In genomic region chr16:80073675-80074074, GRCm38 (mm10) we compare ENCODE assay signal across 22 mouse cellular contexts.
DNase-seq lines count a peak whose midpoint lies in the region; ATAC-seq and TF ChIP-seq lines count a peak whose summit lies in the region.
"Had no signal": no experiment of that assay in that cellular context is flagged by ENCODE, and none has a peak within 500 bp of the region (broad histone marks: within the 10 kb centered on the region; RNA-seq: fewer than 3 reads in every experiment).

No protein-coding gene starts in this region.

- no peak overlapping the region for H3K4me3 ChIP-seq in hindbrain, embryonic 13.5 days
- no peak overlapping the region for H3K4me3 ChIP-seq in hindbrain, embryonic 12.5 days
- H3K4me3 ChIP-seq in hindbrain, embryonic 14.5 days (replicated peaks; ENCODE audit: low read length), result no peak overlapping the region
- no peak overlapping the region for H3K4me3 ChIP-seq in midbrain, postnatal 0 days (ENCODE audit: low read depth, low read length)
- H3K4me3 ChIP-seq: kidney, embryonic 15.5 days; limb, embryonic 12.5 days; liver, embryonic 13.5 days; neural tube, embryonic 12.5 days had no signal

- no peaks in the 10 kb centered on the region for H3K27me3 ChIP-seq in hindbrain, embryonic 13.5 days
- H3K27me3 ChIP-seq in hindbrain, embryonic 12.5 days, result no peaks in the 10 kb centered on the region
- no peaks in the 10 kb centered on the region for H3K27me3 ChIP-seq in hindbrain, embryonic 14.5 days (ENCODE audit: control insufficient read depth, insufficient read depth, low read length)
- H3K27me3 ChIP-seq in midbrain, postnatal 0 days (ENCODE audit: insufficient read depth, low read length), result no peaks in the 10 kb centered on the region
- H3K27me3 ChIP-seq: kidney, embryonic 15.5 days; limb, embryonic 12.5 days; liver, embryonic 13.5 days; neural tube, embryonic 12.5 days had no signal

- no peak for TF ChIP-seq POLR2A in brain, embryonic 14.5 days (IDR thresholded peaks at IDR 0.05; ENCODE audit: borderline replicate concordance, extremely low read depth, insufficient read depth, insufficient read length, poor library complexity, severe bottlenecking)

- no peaks in the 10 kb centered on the region for H3K36me3 ChIP-seq in hindbrain, embryonic 13.5 days
- no peaks in the 10 kb centered on the region for H3K36me3 ChIP-seq in hindbrain, embryonic 12.5 days
- H3K36me3 ChIP-seq in hindbrain, embryonic 14.5 days (replicated peaks; ENCODE audit: control insufficient read depth, insufficient read depth), result no peaks in the 10 kb centered on the region
- no peaks in the 10 kb centered on the region for H3K36me3 ChIP-seq in midbrain, postnatal 0 days (ENCODE audit: insufficient read depth, low read length)
- H3K36me3 ChIP-seq: kidney, embryonic 15.5 days; limb, embryonic 12.5 days; liver, embryonic 13.5 days; neural tube, embryonic 12.5 days had no signal

- H3K9ac ChIP-seq in hindbrain, embryonic 13.5 days, result no peak overlapping the region
- no peak overlapping the region for H3K9ac ChIP-seq in hindbrain, embryonic 12.5 days
- no peak overlapping the region for H3K9ac ChIP-seq in hindbrain, embryonic 14.5 days
- no peak overlapping the region for H3K9ac ChIP-seq in midbrain, postnatal 0 days (replicated peaks; ENCODE audit: low read length, poor library complexity, severe bottlenecking)
- H3K9ac ChIP-seq: kidney, embryonic 15.5 days; limb, embryonic 12.5 days; liver, embryonic 13.5 days; lung, embryonic 14.5 days; neural tube, embryonic 12.5 days had no signal

- no peak overlapping the region for H3K4me2 ChIP-seq in hindbrain, embryonic 13.5 days
- no peak overlapping the region for H3K4me2 ChIP-seq in hindbrain, embryonic 12.5 days (replicated peaks)
- no peak overlapping the region for H3K4me2 ChIP-seq in hindbrain, embryonic 14.5 days (replicated peaks)
- H3K4me2 ChIP-seq in midbrain, postnatal 0 days (ENCODE audit: low read depth, low read length, poor library complexity, severe bottlenecking), result no peak overlapping the region
- H3K4me2 ChIP-seq: kidney, embryonic 15.5 days; limb, embryonic 12.5 days; liver, embryonic 13.5 days; lung, embryonic 14.5 days; neural tube, embryonic 12.5 days had no signal

- no peaks in the 10 kb centered on the region for H3K4me1 ChIP-seq in hindbrain, embryonic 13.5 days (replicated peaks)
- H3K4me1 ChIP-seq in hindbrain, embryonic 12.5 days, result no peaks in the 10 kb centered on the region
- H3K4me1 ChIP-seq in hindbrain, embryonic 14.5 days (replicated peaks; ENCODE audit: control insufficient read depth, insufficient read depth, low read length), result 0 out of 2 replicates have a peak, but pooled peaks cover 4% of the 10 kb centered on the region
- no peaks in the 10 kb centered on the region for H3K4me1 ChIP-seq in midbrain, postnatal 0 days (ENCODE audit: insufficient read depth, low read length)
- H3K4me1 ChIP-seq: kidney, embryonic 15.5 days; limb, embryonic 12.5 days; liver, embryonic 13.5 days; neural tube, embryonic 12.5 days had no signal

- H3K27ac ChIP-seq in hindbrain, embryonic 13.5 days, result no peak overlapping the region
- H3K27ac ChIP-seq in hindbrain, embryonic 12.5 days, result no peak overlapping the region
- H3K27ac ChIP-seq in hindbrain, embryonic 14.5 days, result no peak overlapping the region
- H3K27ac ChIP-seq in midbrain, postnatal 0 days (ENCODE audit: low read depth, low read length), result no peak overlapping the region
- H3K27ac ChIP-seq: kidney, embryonic 15.5 days; limb, embryonic 12.5 days; liver, embryonic 13.5 days; macrophage; neural tube, embryonic 12.5 days had no signal

- TF ChIP-seq CTCF in brain, embryonic 14.5 days (IDR thresholded peaks at IDR 0.05; ENCODE audit: borderline replicate concordance, extremely low read depth, insufficient read depth, insufficient read length), result no peak
- no peak for TF ChIP-seq CTCF in midbrain, postnatal 0 days (IDR thresholded peaks at IDR 0.05)

- no peaks in the 10 kb centered on the region for H3K9me3 ChIP-seq in hindbrain, embryonic 13.5 days
- H3K9me3 ChIP-seq in hindbrain, embryonic 12.5 days (replicated peaks), result no peaks in the 10 kb centered on the region
- no peaks in the 10 kb centered on the region for H3K9me3 ChIP-seq in hindbrain, embryonic 14.5 days (ENCODE audit: control insufficient read depth, low read length)
- H3K9me3 ChIP-seq in midbrain, postnatal 0 days (ENCODE audit: low read length), result no peaks in the 10 kb centered on the region
- H3K9me3 ChIP-seq: kidney, embryonic 15.5 days; limb, embryonic 12.5 days; liver, embryonic 13.5 days; neural tube, embryonic 12.5 days had no signal

- DNase-seq in brain, embryonic 14.5 days (ENCODE audit: low read depth), result peak; percentile 74
- DNase-seq in hindbrain, embryonic 14.5 days (ENCODE audit: low spot score), result no peak
- peak; percentile 59 for DNase-seq in midbrain, postnatal 0 days (ENCODE audit: low spot score)
- no peak for DNase-seq in frontal cortex, postnatal 36 days (ENCODE audit: low spot score in 2 of 2)
- DNase-seq in adrenal gland, adult 18-20 months (ENCODE audit: low spot score in 2 of 2), result no peak
- DNase-seq: adrenal gland, postnatal 14 days; cerebellum, adult 11-12 months; cerebellum, postnatal 36 days; gastrocnemius, postnatal 14 days; heart, adult 18-20 months; heart, postnatal 36 days; kidney, postnatal 4 days; liver, embryonic 13.5 days; lung, embryonic 14.5 days; thymus, postnatal 25 days had no signal

- peak; percentile 57; the same call in 1 of the 2 replicates for ATAC-seq in hindbrain, embryonic 13.5 days (ENCODE audit: low FRiP score)
- ATAC-seq in hindbrain, embryonic 12.5 days (ENCODE audit: low FRiP score), result no peak
- peak; percentile 68; the same call in 1 of the 2 replicates for ATAC-seq in hindbrain, embryonic 14.5 days (ENCODE audit: low FRiP score)
- ATAC-seq in midbrain, postnatal 0 days (ENCODE audit: low FRiP score), result no peak
- ATAC-seq: intestine, postnatal 0 days had no signal

- 56% methylated on average over 3 of the region's 3 CpGs for WGBS in hindbrain, embryonic 13.5 days
- WGBS in hindbrain, embryonic 12.5 days, result 38% methylated on average over 3 of the region's 3 CpGs
- WGBS in hindbrain, embryonic 14.5 days, result 42% methylated on average over 3 of the region's 3 CpGs
- 30% methylated on average over 3 of the region's 3 CpGs for WGBS in midbrain, postnatal 0 days

Comparison
In these comparisons a context has a peak if more than half of its experiments do, and no peak if none do; other contexts are left out.
1. ATAC-seq: peak in hindbrain, embryonic 13.5 days (single experiment) and hindbrain, embryonic 14.5 days (single experiment); none in hindbrain, embryonic 12.5 days (single experiment) and midbrain, postnatal 0 days (single experiment).
2. DNase-seq: peak in brain, embryonic 14.5 days (single experiment) and midbrain, postnatal 0 days (single experiment); none in hindbrain, embryonic 14.5 days (single experiment), frontal cortex, postnatal 36 days (0 of 2) and adrenal gland, adult 18-20 months (0 of 2).